Mouse (Mus musculus) layer of hippocampus, postnatal 36 days (tissue): ENCODE results near the gene Fgfr2. TPM values are rescaled to one million over a fixed set of nuclear protein-coding genes. Genes with fewer than 3 reads are reported as not detected.
A peak's percentile ranks its signal among the peaks of the same experiment; 100 is the strongest.
"Not testable (repeated sequence)": the region's sequence is repeated elsewhere in the genome, so short reads cannot be mapped to it uniquely, and the experiment has no call there.

ENCODE experiments used
- DNase-seq, 2 experiments: peaks; one replicate each; pipeline ENCODE4 v3.0.0; 2022
- total RNA-seq, 2 experiments: library from RNA; stranded (reverse); gene quantifications; 2 replicates each; pipeline ENCODE4 v1.2.3; 2021

The Fgfr2 gene
- total RNA-seq, 2 experiments from 2014 or later = 45.4 to 47.9 TPM

DNA sequence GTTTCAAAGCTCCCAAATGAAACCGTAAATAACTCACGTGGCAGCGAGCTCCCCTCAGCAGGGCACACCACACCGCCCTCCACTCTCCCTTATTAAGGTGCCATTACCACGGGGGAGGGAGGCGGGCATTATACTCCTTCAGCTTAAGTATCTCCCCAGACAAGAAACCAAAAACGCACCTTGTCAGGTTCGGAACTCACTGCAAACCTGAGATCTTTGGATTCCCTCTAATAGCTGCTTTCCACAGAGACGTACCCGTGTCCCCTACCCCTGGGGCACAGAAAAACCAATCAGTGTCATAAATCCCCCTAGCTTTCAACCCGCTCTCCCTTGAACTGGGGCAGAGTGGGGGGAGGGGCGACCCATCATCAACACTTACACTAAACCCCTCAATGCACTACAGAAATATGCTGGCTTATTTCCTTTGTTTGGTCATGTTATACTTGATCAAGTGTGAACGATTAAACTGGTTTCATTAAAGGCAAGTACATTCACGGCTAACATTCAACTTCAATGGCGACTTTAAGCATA, 2.9 kb downstream of the Fgfr2 start:
- no peak for DNase-seq

GRCm38 (mm10) chr7:133117815-133118214, 5.3 kb downstream of the Fgfr2 start:
- DNase-seq = no peak

DNA sequence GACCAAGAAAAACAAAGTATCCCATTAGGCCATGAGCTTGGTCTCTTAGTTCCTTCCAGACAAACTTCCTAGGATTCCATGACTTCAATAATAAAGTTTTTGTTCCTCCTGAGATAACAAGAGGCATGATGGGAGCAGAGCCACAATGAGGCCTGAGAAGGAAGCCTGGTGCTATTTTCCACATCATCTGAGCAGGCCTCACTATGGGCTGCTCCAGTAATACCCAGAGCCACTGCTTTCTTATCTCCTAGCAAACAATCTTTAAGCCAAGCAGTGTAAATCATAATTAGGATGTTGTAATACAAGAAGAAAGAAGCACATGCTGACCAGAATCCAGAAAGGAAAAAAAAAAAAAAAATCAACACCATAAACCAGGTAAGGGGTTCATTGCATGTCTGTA, 6.6 kb downstream of the Fgfr2 start:
- no peak for DNase-seq

GRCm38 (mm10) chr7:133115886-133116285, 7.3 kb downstream of the Fgfr2 start:
- no peak for DNase-seq

GRCm38 (mm10) chr7:133114847-133115470, 8.2 kb downstream of the Fgfr2 start:
- DNase-seq = no peak

- DNase-seq = no peak
Observed at GRCm38 (mm10) chr7:133113185-133113895, 9.8 kb downstream of the Fgfr2 start.

DNA sequence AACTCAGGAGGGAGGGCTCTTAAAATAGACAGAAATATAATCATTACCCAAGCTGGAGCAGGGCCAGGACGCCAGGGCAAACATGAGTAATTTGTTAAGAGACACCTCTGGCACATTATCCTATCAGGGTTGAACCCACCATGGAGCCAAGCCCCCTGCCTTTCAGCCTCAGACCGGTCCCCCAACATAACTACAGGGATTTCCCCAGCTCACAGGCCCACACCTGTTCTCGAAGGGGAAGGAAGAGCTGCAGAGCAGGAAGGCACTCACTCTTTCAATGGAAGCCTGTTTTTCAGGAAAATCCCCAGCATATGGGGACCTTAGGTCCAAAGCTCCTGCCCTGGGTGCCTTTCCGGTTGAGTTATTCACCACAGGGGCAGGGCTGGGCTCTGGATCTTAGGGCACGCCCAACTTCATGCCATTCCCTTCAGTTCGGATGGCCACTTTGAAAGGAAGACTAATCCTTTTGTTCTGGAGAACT, 10.8 kb downstream of the Fgfr2 start:
- DNase-seq = no peak

- DNase-seq = no peak
Observed at GRCm38 (mm10) chr7:133109442-133109841, 13.7 kb downstream of the Fgfr2 start.

DNA sequence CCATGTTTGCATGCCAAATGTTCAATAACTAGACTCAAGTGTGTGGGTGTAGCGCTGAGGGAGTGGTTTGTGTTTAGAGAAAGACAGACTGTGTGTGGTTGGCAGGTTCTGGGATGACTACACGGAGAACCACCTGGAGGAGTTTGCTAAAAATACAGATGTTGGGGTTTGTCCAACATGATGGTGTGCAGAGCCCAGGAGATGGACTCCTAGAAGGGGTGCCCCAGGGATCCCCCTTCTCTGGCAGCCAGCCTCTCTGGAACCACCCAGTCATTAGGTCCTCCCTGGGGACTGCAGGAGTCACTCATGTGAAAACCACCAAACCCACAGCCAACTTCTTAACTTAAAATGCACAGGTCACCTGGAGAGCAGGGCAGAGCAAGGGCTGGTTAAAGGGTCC, 14.5 kb downstream of the Fgfr2 start:
- peak; percentile 25 to 37 for DNase-seq

DNA sequence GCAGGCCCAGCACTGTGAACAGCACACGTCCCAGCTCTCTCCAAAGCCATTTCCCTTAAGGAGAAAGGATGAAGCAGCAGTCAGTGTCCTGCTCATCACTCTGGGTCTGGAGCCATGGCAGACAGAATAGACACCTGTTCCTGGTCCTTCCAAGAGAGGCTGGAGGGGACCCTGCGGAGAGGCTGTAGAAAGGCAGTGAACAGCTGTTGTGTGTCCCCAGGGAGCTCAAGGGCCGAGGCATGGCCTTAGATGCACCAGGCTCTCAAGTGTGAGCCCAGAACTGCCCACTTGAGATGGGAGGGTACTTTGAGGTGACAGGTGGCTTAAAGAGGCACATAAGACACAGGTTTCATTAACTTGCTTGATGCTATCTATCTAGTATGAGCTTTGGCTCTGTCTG, 20.6 kb downstream of the Fgfr2 start:
- no peak for DNase-seq

GRCm38 (mm10) chr7:133101070-133101469, 22.1 kb downstream of the Fgfr2 start:
- DNase-seq = no peak

DNA sequence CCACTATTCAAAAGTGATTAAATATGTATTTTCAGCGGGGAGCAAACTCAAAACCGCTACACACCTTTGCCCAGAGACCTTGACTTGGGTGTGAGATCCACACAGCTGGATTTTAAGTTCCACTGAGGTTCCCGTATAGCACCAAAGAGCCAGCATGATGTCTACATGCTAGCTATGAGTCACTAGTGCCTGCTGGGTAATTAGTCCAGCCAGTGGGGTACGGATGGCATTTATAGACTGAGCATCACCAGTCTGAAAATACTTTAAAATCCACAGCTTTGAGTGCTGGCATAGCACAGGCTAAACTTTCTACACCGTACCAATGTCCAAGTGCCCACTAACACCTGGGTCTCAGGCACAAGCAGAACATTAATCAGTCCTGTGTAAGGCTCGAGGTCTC, 23.0 kb downstream of the Fgfr2 start:
- no peak for DNase-seq

DNA sequence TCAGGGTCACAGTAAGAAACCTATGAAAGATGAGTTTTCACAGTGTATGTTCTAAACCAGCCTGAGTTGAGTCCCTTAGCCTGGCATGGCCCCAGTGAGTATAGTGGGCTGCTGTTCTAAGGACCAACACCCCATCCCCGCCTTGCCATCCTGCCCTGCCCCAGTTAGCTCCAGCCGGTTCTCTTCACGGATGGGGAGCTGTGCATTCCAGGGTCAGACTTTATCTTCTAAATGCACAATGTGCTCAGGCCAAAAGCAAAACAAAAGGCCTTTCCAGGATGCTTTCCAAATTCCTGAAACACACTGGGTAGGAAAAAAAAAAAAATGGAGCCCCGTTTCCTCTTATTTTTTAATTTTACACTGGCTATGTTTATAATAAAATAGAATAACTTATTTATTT, 23.9 kb downstream of the Fgfr2 start:
- DNase-seq = no peak

GRCm38 (mm10) chr7:133098118-133098793, 24.9 kb downstream of the Fgfr2 start:
- DNase-seq = no peak

DNA sequence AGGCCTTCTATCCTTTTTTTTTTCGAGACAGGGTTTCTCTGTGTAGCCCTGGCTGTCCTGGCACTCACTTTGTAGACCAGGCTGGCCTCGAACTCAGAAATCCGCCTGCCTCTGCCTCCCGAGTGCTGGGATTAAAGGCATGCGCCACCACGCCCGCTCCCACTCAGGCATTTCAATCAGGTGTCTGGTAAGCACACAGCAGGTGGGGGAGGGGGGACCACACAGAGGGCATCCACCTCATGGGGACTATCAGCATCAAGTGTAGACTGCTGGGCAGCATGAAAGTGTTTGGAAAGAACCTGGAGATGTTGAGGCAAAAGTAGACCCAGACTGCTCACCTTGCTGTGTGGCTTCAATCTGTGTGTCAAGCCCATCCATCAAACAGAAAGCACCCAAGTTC, 27.5 kb downstream of the Fgfr2 start:
- not testable (repeated sequence) for DNase-seq

DNA sequence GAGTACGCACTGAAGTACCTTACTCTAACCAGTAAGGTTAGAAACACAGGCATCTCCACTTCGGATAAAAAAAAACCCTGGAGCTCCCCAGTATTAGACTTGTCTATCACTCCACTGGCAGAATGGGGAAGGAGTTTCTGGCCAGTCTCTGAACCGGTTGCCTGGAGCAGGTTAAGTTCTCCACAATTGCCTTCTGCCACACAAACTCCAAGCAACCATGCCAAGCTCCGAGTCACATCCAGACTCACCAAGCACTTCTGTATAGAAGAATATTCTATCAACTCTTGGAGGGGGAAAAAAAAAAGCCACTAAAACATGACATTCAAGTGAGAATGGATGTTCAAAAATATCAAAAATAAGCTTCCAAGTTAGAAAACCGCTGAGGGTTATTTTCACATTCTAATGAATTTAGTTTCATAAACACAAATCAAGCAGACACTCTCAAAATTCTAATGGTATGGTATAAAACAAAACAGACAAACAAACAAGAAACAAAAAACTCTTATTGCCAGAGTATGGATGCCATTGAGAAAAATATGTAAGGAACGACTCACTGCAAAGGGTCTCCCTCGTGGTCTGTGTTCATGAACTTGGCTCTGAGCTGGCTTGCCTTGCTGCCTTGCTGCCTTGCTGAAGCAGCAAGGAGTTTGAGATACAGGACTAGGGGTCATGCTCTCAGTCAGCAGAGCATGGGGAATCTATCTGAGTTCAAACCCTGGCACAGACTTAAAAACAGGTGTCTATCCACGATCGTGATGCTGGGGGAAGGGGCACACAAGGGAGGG, 28.2 kb downstream of the Fgfr2 start:
- no peak for DNase-seq

DNA sequence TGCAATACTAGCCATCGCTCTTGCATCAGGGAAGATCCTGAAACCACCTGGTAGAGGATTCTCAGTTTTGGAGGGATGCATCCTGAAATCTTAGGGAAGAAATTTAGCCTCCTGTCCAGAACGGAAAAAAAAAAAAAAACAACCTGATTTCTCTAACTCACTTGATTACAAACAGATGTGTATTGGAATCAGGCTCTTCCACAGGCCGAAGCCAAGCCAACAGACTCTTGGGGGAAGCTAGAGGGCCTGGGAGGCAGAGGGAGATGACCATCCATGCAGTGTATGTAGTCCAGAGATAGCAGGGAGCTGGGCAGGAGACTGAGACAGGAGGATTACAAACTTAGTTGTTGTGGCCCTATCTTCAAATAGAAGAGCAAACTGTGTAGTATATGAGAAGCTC, 29.0 kb downstream of the Fgfr2 start:
- DNase-seq = no peak

DNA sequence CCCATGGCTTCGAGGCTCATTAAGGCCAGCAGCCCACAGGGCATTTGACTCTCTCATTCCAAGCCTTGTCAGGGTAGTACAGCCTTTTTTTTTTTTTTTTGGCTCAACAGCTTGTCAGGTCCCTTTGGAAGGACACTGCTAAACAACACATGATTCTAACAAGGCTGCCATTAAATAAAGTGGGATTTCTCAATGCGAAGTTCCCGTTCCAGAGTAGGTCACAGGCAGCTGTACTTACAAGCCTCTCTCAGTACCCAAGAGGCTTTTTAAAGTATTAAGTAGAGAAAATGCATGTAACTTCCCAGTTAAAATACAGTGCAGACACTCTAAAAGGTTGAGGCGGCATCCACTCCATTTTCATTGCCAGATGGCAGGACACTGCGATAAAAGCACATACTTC, 29.4 kb downstream of the Fgfr2 start:
- DNase-seq = no peak

GRCm38 (mm10) chr7:133090641-133091040, 32.5 kb downstream of the Fgfr2 start:
- no peak for DNase-seq

DNA sequence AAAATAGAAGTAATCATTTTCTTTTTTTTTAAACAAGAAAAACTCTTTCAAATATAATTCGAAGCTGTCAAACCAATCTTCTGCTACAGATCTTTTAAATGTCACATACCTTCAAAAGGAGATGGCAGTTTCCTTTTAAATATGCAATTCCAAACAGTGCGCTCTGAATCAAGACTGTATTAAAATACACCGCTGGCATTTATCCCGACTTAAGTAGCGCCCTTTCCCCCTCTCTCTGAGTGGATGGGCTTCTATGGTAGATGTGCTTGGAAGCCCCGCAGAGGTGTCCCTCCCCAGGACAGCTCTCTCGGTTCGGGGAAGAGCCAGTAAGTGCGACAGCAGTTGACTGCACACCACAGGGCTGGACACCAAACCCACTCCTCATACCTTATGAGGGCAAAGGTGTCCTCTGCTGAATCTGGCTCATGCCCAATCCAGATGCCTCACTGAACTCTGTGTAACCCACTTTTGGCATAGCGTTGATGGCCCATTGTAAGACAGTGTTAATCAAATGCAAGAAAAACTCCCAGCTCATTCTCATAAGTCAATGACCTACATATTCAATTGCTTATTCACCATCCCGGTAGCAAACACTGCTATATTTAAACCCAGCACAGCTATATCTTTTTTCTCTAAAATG, 33.4 kb downstream of the Fgfr2 start:
- no peak for DNase-seq

GRCm38 (mm10) chr7:133088830-133089261, 34.3 kb downstream of the Fgfr2 start:
- peak; percentile 38 to 63 for DNase-seq

DNA sequence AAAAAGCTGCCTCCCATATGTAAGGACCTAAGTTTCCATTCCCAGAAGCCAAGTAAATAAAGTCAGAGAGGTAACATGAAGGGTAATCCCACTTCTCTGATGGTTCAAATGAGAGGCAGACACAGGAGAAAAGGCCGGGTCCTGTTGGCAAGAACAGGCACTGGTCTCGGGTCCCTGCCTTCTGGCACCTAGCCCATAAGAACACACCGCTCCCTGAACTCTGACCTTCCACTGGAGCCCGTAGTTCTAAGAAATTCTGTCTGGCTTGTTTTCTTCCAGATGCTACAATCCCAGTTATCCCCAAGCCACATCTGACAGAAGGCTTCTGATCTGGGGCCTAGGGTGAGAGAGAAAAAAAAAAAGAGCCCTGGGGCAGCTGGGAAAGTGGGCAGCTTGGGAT, 34.7 kb downstream of the Fgfr2 start:
- no peak for DNase-seq
